Mouse (Mus musculus) bone marrow, adult 2 months (tissue): ENCODE results near the gene C1qtnf6.

Source experiments
- CTCF ChIP-seq: fragments of 200-500 bp; IDR thresholded peaks from 2 replicates; pipeline ENCODE4 v1.5.1; 2011; ENCODE audit warnings: low read length, control low read depth; ENCODE audit not compliant: control insufficient read depth, insufficient read depth
- POLR2A ChIP-seq: fragments of 200-500 bp; IDR thresholded peaks from 2 replicates; pipeline ENCODE4 v1.6.1; 2011; ENCODE audit warnings: low read depth, mild to moderate bottlenecking, control low read depth, low read length, borderline replicate concordance; ENCODE audit not compliant: control insufficient read depth

GRCm38 (mm10) chr15:78576284-78576810 lies 45.1 kb upstream of the C1qtnf6 start:
- TF ChIP-seq CTCF: no peak
- no peak for TF ChIP-seq POLR2A
